Mouse (Mus musculus) A20 (cell line): Measurements from ENCODE around the gene Rdh19.

Experiments used
- DNase-seq: peaks from one replicate; pipeline ENCODE4 v3.0.0-alpha.2; 2011; ENCODE audit warnings: low read depth, low spot score

Gene Rdh19

GRCm38 (mm10) chr10:127879155-127879688 is 29.5 kb downstream of the Rdh19 start:
- no peak for DNase-seq

DNA sequence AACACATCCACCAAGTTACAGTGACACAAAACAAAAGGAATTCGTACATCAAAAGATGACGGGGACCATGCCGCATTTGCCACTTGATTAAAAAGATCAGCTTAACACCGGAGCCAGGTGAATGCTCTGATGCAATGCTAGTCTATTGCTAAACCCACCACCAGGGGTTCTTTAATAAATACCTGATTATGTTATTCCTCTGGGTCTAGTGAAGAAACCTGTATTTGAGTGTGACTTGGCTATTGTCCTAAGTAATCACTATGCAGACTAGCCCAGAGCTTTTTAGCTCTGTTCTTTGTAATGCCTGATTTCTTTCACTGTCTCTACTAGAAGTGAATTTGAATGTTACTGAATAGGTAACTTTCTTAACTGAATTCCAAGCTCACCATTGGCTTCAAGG is 31.3 kb downstream of the Rdh19 start:
- no peak for DNase-seq

DNA sequence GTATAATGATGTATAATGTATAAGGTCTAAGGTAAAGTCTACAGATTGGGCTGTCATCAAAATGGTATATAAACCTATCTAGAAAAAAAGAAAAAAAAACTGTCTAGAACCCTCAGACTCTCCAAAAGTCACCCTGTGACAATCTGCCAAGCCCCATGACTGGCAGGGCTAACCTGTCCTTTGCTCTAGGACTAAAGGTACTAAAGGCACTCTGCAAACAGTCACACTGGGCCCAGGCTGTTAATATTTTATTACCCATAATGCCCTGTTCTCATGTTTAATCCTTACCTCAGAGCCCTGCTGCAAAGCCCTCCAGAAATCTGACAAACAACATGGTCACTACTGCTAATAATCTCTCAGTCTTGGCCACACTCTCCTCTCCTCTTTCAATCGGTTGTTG is 36.8 kb downstream of the Rdh19 start:
- no peak for DNase-seq

DNA sequence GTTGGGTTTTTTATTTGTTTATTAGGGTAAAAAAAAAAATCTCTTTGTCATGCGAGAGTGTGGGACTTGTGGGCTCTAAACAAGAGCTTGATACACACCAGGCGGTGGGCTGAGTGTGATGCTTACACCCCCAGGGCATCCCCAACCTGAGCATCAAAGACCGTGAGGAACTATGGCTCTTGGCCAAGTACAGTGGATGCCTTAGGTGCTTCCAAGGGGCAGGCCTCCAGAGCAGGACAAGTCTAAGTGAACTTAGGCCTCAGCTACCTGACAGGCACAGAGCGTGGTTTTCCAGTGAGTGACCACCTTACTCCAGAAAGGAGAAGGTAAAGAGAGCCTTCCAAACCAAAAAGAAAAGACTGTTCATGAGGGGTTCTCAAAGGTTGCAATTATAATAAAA is 37.2 kb downstream of the Rdh19 start:
- no peak for DNase-seq

DNA sequence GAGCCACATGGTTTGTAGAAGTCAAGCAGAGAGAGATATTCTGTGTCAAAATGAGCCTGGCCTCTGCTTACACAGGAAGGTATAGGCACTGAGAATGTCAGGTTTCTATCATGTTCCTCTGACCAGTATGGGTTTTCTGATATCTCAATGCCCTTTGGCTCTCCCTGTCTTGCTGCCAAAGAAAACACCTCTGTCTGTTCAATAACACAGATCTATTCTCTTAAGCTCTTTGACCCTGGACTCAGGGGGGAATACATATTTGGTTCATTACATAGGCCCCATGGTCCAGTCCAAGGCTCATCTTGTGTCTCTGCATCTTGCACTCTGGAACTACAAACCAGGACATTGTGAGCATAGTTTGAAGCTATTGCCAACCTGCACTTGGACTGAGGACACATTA is 38.9 kb downstream of the Rdh19 start, which contains the start of gene Rdh7:
Gene Rdh7, minus strand, starts transcription at position 213 of the 400 bp plus-strand sequence.
- no peak for DNase-seq

DNA sequence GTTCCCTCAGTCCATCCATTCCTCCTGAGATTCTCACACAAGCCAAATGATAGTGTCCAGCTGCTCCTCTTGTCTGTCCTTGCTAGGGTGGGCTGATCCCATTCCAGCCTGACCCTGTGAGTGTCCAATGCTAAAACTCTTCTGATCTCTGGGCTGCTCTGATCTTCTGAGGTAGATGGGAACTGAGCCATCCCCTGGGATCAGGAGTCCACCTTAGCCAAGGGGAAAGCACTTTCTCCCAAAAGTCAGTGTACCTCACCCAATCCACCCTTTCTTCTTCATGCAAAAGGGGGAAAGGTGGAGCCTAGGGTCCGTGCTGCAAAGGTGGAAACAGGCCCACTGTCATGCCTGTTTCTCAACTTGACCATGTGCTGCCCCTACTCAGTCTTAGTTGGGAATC is 41.8 kb downstream of the Rdh19 start:
- DNase-seq = no peak

- peak; percentile 10 for DNase-seq
These were observed 43.7 kb downstream of the Rdh19 start for GRCm38 (mm10) chr10:127893163-127894022.

GRCm38 (mm10) chr10:127896705-127897104 is 47.0 kb downstream of the Rdh19 start:
- no peak for DNase-seq

GRCm38 (mm10) chr10:127897506-127897905 is 47.8 kb downstream of the Rdh19 start:
- DNase-seq = no peak

- DNase-seq = no peak
These were observed 48.5 kb downstream of the Rdh19 start, which contains the start of gene Sdr9c7 for GRCm38 (mm10) chr10:127898218-127898617. TSS of gene Sdr9c7 (plus strand) at chr10:127898518.

GRCm38 (mm10) chr10:127899783-127900182 is 50.1 kb downstream of the Rdh19 start:
- DNase-seq = no peak

DNA sequence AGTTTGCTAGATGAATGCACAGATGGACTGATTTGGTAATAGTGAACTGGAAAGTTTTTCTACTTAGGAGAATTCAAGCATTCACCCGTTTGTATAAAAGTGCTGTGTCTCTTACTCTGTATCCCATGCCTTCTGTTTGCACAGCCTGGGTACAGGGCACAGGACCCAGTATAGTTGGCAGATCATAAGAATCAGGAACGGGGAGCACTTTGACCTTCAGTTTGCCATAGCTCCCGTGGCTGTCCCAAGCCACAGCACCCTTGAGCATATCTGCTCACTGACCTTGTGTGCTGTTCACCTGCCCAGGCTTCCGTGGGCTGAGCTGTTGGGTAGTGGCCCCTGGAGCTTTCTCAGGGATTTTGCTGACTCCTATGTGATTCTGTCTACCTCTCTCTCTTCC is 52.0 kb downstream of the Rdh19 start:
- no peak for DNase-seq

GRCm38 (mm10) chr10:127903116-127903515 is 53.4 kb downstream of the Rdh19 start:
- no peak for DNase-seq

DNA sequence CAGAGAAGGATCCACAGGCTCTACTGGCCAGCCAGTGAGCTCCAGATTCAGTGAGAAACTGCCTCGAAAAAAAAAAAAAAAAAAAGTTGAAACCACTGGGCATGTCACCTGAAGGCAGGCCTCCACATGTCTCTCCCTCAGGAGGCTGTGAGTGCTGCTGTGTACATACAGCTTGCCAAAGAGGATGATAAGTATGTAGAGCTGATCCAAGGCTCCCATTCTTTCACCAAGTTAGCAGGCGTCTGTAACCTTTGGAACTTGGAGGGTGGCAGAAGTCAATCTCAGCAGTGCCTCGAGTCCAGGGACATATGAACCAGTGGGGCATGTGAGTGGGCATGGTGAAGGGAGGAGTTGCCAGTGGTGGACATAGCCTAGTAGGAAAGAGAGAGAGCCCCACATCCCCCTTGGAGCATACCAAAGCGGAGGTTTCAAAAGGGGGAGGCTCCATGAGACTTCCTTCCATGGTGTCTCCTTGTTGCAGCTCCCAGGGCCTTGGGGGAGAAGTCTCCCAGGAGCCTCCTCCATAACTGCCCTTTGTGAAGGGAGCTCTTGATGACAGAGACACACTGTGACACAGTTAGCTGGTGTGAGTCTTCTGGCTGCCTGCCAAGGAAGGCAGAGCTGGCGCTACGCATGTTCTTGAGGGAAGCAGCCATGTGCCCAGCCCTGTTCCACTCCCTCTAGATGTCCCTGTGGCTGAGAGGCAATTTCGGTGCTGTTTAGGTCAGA is 55.2 kb downstream of the Rdh19 start:
- DNase-seq = no peak

DNA sequence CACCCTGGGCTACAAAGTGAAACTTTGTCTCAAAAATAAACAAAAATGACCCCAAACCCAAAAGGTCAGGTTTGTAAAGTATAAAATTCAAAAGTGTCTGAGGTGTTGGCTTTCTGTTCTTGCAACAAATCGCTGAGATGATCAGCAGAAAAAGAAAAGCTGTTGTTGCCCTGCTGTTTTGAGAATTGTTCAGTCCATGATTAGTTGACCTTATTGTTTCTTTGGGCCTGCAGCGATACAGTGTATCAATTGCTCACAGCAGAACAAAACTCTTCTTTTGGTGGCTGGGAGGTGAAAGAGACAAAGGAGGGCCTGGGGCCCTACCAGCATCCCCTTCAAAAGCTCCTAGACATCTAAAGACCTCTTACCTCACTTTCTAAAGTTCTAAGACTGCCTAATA is 56.4 kb downstream of the Rdh19 start:
- no peak for DNase-seq

- DNase-seq = no peak
These were observed 57.7 kb downstream of the Rdh19 start for GRCm38 (mm10) chr10:127907386-127907951.
